23 mouse cellular contexts compared by ENCODE assay signal in the genomic region with DNA sequence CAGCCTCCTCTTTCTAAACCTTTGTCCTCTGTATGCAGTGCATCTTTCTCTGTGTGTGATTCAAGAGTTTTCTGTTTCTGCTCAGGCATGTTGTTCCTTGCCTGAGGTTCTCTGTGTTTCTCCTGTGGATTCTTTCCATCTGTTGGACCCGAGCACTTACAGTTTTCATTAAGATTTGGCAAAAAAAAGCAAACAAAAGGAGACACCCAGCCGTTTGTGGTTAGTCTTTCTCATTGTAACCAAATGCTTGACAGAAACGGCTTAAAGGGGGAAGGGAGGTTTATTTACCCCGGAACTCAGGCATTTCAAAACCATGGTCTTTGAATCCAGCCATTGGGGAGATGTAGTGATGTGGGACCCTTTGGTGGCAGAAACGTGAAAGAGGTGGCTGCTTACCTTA. TPM values are rescaled to one million over a fixed set of nuclear protein-coding genes. Genes with fewer than 3 reads are reported as not detected.
DNase-seq lines count a peak whose midpoint lies in the region; ATAC-seq lines count a peak whose summit lies in the region.
"Had no signal": no experiment of that assay in that cellular context is flagged by ENCODE, and none has a peak within 500 bp of the region (broad histone marks: within the 10 kb centered on the region; RNA-seq: fewer than 3 reads in every experiment).

No protein-coding gene starts in this region.

- no peaks in the 10 kb centered on the region for H3K4me1 ChIP-seq in embryonic facial prominence, embryonic 11.5 days (ENCODE audit: control insufficient read depth, insufficient read depth, low read length)
- H3K4me1 ChIP-seq in embryonic facial prominence, embryonic 10.5 days = no peaks in the 10 kb centered on the region
- H3K4me1 ChIP-seq in liver, embryonic 13.5 days (replicated peaks) = no peaks in the 10 kb centered on the region
- H3K4me1 ChIP-seq in liver, embryonic 12.5 days = no peaks in the 10 kb centered on the region
- peaks cover 8% of the 10 kb centered on the region; the same call in 1 of the 2 replicates for H3K4me1 ChIP-seq in embryonic facial prominence, embryonic 15.5 days
- H3K4me1 ChIP-seq: heart, embryonic 12.5 days; hindbrain, embryonic 10.5 days had no signal

- H3K9ac ChIP-seq in embryonic facial prominence, embryonic 11.5 days (replicated peaks; ENCODE audit: low read length) = no peak overlapping the region
- no peak overlapping the region for H3K9ac ChIP-seq in liver, embryonic 13.5 days
- no peak overlapping the region for H3K9ac ChIP-seq in liver, embryonic 12.5 days
- H3K9ac ChIP-seq in embryonic facial prominence, embryonic 15.5 days = no peak overlapping the region
- H3K9ac ChIP-seq: heart, embryonic 12.5 days; hindbrain, embryonic 14.5 days had no signal

- no peak overlapping the region for H3K4me2 ChIP-seq in embryonic facial prominence, embryonic 11.5 days (ENCODE audit: low read depth, low read length)
- no peak overlapping the region for H3K4me2 ChIP-seq in liver, embryonic 13.5 days
- no peak overlapping the region for H3K4me2 ChIP-seq in liver, embryonic 12.5 days
- H3K4me2 ChIP-seq in embryonic facial prominence, embryonic 15.5 days (replicated peaks) = no peak overlapping the region
- H3K4me2 ChIP-seq: heart, embryonic 12.5 days; hindbrain, embryonic 14.5 days had no signal

- WGBS in embryonic facial prominence, embryonic 11.5 days = 27% methylated on average over 5 of the region's 5 CpGs
- WGBS in embryonic facial prominence, embryonic 10.5 days = 37% methylated on average over 5 of the region's 5 CpGs
- 22% methylated on average over 5 of the region's 5 CpGs for WGBS in liver, embryonic 13.5 days (ENCODE audit: insufficient replicate concordance)
- 28% methylated on average over 5 of the region's 5 CpGs for WGBS in liver, embryonic 12.5 days (ENCODE audit: insufficient replicate concordance)
- 8% methylated on average over 5 of the region's 5 CpGs for WGBS in embryonic facial prominence, embryonic 15.5 days

- no peaks in the 10 kb centered on the region for H3K27me3 ChIP-seq in embryonic facial prominence, embryonic 11.5 days (ENCODE audit: control insufficient read depth, insufficient read depth, low read length)
- H3K27me3 ChIP-seq in embryonic facial prominence, embryonic 10.5 days (replicated peaks; ENCODE audit: low read depth, poor library complexity, severe bottlenecking) = no peaks in the 10 kb centered on the region
- no peaks in the 10 kb centered on the region for H3K27me3 ChIP-seq in liver, embryonic 13.5 days
- H3K27me3 ChIP-seq in liver, embryonic 12.5 days (replicated peaks) = no peaks in the 10 kb centered on the region
- no peaks in the 10 kb centered on the region for H3K27me3 ChIP-seq in embryonic facial prominence, embryonic 15.5 days
- H3K27me3 ChIP-seq: heart, embryonic 12.5 days had no signal

- no peak overlapping the region for H3K4me3 ChIP-seq in embryonic facial prominence, embryonic 11.5 days (ENCODE audit: low read depth, low read length)
- H3K4me3 ChIP-seq in embryonic facial prominence, embryonic 10.5 days = no peak overlapping the region
- no peak overlapping the region for H3K4me3 ChIP-seq in liver, embryonic 13.5 days (replicated peaks)
- no peak overlapping the region for H3K4me3 ChIP-seq in liver, embryonic 12.5 days
- no peak overlapping the region for H3K4me3 ChIP-seq in embryonic facial prominence, embryonic 15.5 days (replicated peaks)
- H3K4me3 ChIP-seq: gastrocnemius, adult 2 months; heart, embryonic 12.5 days; hindbrain, embryonic 10.5 days had no signal

- no peak overlapping the region for H3K27ac ChIP-seq in embryonic facial prominence, embryonic 11.5 days (replicated peaks; ENCODE audit: low read depth, low read length)
- H3K27ac ChIP-seq in embryonic facial prominence, embryonic 10.5 days (replicated peaks) = no peak overlapping the region
- peak overlapping the region; percentile 34 for H3K27ac ChIP-seq in liver, embryonic 13.5 days
- no peak overlapping the region for H3K27ac ChIP-seq in liver, embryonic 12.5 days
- H3K27ac ChIP-seq in embryonic facial prominence, embryonic 15.5 days (replicated peaks) = peak overlapping the region; percentile 89
- H3K27ac ChIP-seq: gastrocnemius, adult 2 months; hindbrain, embryonic 10.5 days; hindbrain, embryonic 14.5 days had no signal

- no peaks in the 10 kb centered on the region for H3K9me3 ChIP-seq in embryonic facial prominence, embryonic 11.5 days (replicated peaks; ENCODE audit: control insufficient read depth, low read length)
- H3K9me3 ChIP-seq in embryonic facial prominence, embryonic 10.5 days = no peaks in the 10 kb centered on the region
- no peaks in the 10 kb centered on the region for H3K9me3 ChIP-seq in liver, embryonic 13.5 days (replicated peaks)
- H3K9me3 ChIP-seq in liver, embryonic 12.5 days (replicated peaks) = no peaks in the 10 kb centered on the region
- no peaks in the 10 kb centered on the region for H3K9me3 ChIP-seq in embryonic facial prominence, embryonic 15.5 days (replicated peaks)
- H3K9me3 ChIP-seq: hindbrain, embryonic 10.5 days had no signal

- no peaks in the 10 kb centered on the region for H3K36me3 ChIP-seq in embryonic facial prominence, embryonic 11.5 days (replicated peaks; ENCODE audit: control insufficient read depth, insufficient read depth, low read depth, low read length)
- no peaks in the 10 kb centered on the region for H3K36me3 ChIP-seq in embryonic facial prominence, embryonic 10.5 days (replicated peaks)
- H3K36me3 ChIP-seq in liver, embryonic 13.5 days = no peaks in the 10 kb centered on the region
- no peaks in the 10 kb centered on the region for H3K36me3 ChIP-seq in liver, embryonic 12.5 days
- no peaks in the 10 kb centered on the region for H3K36me3 ChIP-seq in embryonic facial prominence, embryonic 15.5 days
- H3K36me3 ChIP-seq: G1E; heart, embryonic 12.5 days; hindbrain, embryonic 10.5 days had no signal

- ATAC-seq in embryonic facial prominence, embryonic 11.5 days (replicated peaks; ENCODE audit: insufficient number of reproducible peaks, low FRiP score, low TSS enrichment, low read depth) = no peak
- no peak; the same call in 1 of the 2 replicates for ATAC-seq in liver, embryonic 13.5 days (ENCODE audit: low read depth)
- no peak for ATAC-seq in liver, embryonic 12.5 days
- no peak for ATAC-seq in embryonic facial prominence, embryonic 15.5 days (ENCODE audit: insufficient number of reproducible peaks, low FRiP score, low TSS enrichment, low read depth)
- ATAC-seq: CD4-positive, CD25-positive, alpha-beta regulatory T cell, adult 4 months; forebrain, embryonic 14.5 days had no signal

- peak; percentile 0 for DNase-seq in embryonic facial prominence, embryonic 11.5 days (ENCODE audit: low spot score)
- no peak for DNase-seq in embryonic facial prominence, embryonic 10.5 days (ENCODE audit: low spot score)
- DNase-seq in liver, embryonic 13.5 days = no peak
- no peak for DNase-seq in thymus, adult 18-20 months
- DNase-seq in spleen, postnatal 14 days (ENCODE audit: low spot score in 2 of 2) = no peak
- DNase-seq: adrenal gland, postnatal 10 days; B cell, adult 2 months; cerebellum, adult 11 months; cerebellum, adult 8-10 months; cerebellum, postnatal 14 days; embryo, embryonic 11 days; gastrocnemius, adult 2 months; gastrocnemius, postnatal 25 days had no signal

RNA-seq across cellular contexts. Expression of a gene that starts 12.4 kb away (rescaled TPM):
- polyA plus RNA-seq in embryonic facial prominence, embryonic 11.5 days (2014; fragmentation: Nextera tagmentation; extraction: Ambion mirVana) = 0.43 and 0.55 TPM in 2 replicates
- polyA plus RNA-seq in embryonic facial prominence, embryonic 10.5 days (2016; fragmentation: Nextera tagmentation; extraction: Ambion mirVana) = not detected in 2 replicates
- polyA plus RNA-seq in liver, embryonic 13.5 days (2015; fragmentation: Nextera tagmentation; extraction: Ambion mirVana) = 1,289 and 1,494 TPM in 2 replicates
- 1,015 and 1,058 TPM in 2 replicates for polyA plus RNA-seq in liver, embryonic 12.5 days (2016; fragmentation: Nextera tagmentation; extraction: Ambion mirVana)
- 0.23 TPM in 1 of 2 replicates, not detected in the other for polyA plus RNA-seq in embryonic facial prominence, embryonic 15.5 days (2015; fragmentation: Nextera tagmentation; extraction: Ambion mirVana)
- polyA plus RNA-seq: CD4-positive, CD25-positive, alpha-beta regulatory T cell, adult 4 months; forebrain, embryonic 14.5 days; G1E; hindbrain, embryonic 10.5 days; hindbrain, embryonic 14.5 days had no signal

RNA-seq across cellular contexts. Expression of a gene that starts 13.4 kb away (rescaled TPM):
- 0.14 TPM in 1 of 2 replicates, not detected in the other for polyA plus RNA-seq in embryonic facial prominence, embryonic 11.5 days (2014; fragmentation: Nextera tagmentation; extraction: Ambion mirVana)
- not detected in 2 replicates for polyA plus RNA-seq in embryonic facial prominence, embryonic 10.5 days (2016; fragmentation: Nextera tagmentation; extraction: Ambion mirVana)
- 31.6 and 35.6 TPM in 2 replicates for polyA plus RNA-seq in liver, embryonic 13.5 days (2015; fragmentation: Nextera tagmentation; extraction: Ambion mirVana)
- 24.0 and 26.4 TPM in 2 replicates for polyA plus RNA-seq in liver, embryonic 12.5 days (2016; fragmentation: Nextera tagmentation; extraction: Ambion mirVana)
- polyA plus RNA-seq in embryonic facial prominence, embryonic 15.5 days (2015; fragmentation: Nextera tagmentation; extraction: Ambion mirVana) = 0.07 and 0.20 TPM in 2 replicates
- polyA plus RNA-seq: brain, embryonic 14.5 days; CD4-positive, CD25-positive, alpha-beta regulatory T cell, adult 4 months; G1E; heart, embryonic 16.5 days; hindbrain, embryonic 10.5 days had no signal

RNA-seq across cellular contexts. Expression of a gene that starts 31.3 kb away (rescaled TPM):
- not detected in 2 replicates for polyA plus RNA-seq in embryonic facial prominence, embryonic 11.5 days (2014; fragmentation: Nextera tagmentation; extraction: Ambion mirVana)
- not detected in 2 replicates for polyA plus RNA-seq in embryonic facial prominence, embryonic 10.5 days (2016; fragmentation: Nextera tagmentation; extraction: Ambion mirVana)
- 0.08 and 0.10 TPM in 2 replicates for polyA plus RNA-seq in liver, embryonic 13.5 days (2015; fragmentation: Nextera tagmentation; extraction: Ambion mirVana)
- not detected in 2 replicates for polyA plus RNA-seq in liver, embryonic 12.5 days (2016; fragmentation: Nextera tagmentation; extraction: Ambion mirVana)
- polyA plus RNA-seq in embryonic facial prominence, embryonic 15.5 days (2015; fragmentation: Nextera tagmentation; extraction: Ambion mirVana) = not detected in 2 replicates
- polyA plus RNA-seq: brain, embryonic 14.5 days; CD4-positive, CD25-positive, alpha-beta regulatory T cell, adult 4 months; forebrain, embryonic 14.5 days; G1E; heart, embryonic 12.5 days; heart, embryonic 16.5 days; hindbrain, embryonic 10.5 days; hindbrain, embryonic 14.5 days had no signal

RNA-seq across cellular contexts. Expression of a gene that starts 50.7 kb away (rescaled TPM):
- not detected in 2 replicates for polyA plus RNA-seq in embryonic facial prominence, embryonic 11.5 days (2014; fragmentation: Nextera tagmentation; extraction: Ambion mirVana)
- not detected in 2 replicates for polyA plus RNA-seq in embryonic facial prominence, embryonic 10.5 days (2016; fragmentation: Nextera tagmentation; extraction: Ambion mirVana)
- 0.07 and 0.12 TPM in 2 replicates for polyA plus RNA-seq in liver, embryonic 13.5 days (2015; fragmentation: Nextera tagmentation; extraction: Ambion mirVana)
- 0.13 and 0.21 TPM in 2 replicates for polyA plus RNA-seq in liver, embryonic 12.5 days (2016; fragmentation: Nextera tagmentation; extraction: Ambion mirVana)
- not detected in 2 replicates for polyA plus RNA-seq in embryonic facial prominence, embryonic 15.5 days (2015; fragmentation: Nextera tagmentation; extraction: Ambion mirVana)
- polyA plus RNA-seq: brain, embryonic 14.5 days; CD4-positive, CD25-positive, alpha-beta regulatory T cell, adult 4 months; forebrain, embryonic 14.5 days; G1E; heart, embryonic 12.5 days; heart, embryonic 16.5 days; hindbrain, embryonic 10.5 days; hindbrain, embryonic 14.5 days had no signal

Comparison
In these comparisons a context has a peak if more than half of its experiments do, and no peak if none do; other contexts are left out.
1. H3K27ac ChIP-seq: peak in liver, embryonic 13.5 days (single experiment) and embryonic facial prominence, embryonic 15.5 days (single experiment); none in embryonic facial prominence, embryonic 11.5 days (single experiment), embryonic facial prominence, embryonic 10.5 days (single experiment) and liver, embryonic 12.5 days (single experiment).
2. RNA of a gene that starts 12.4 kb away (polyA plus RNA-seq): 1,289 to 1,494 TPM in liver, embryonic 13.5 days and 1,015 to 1,058 TPM in liver, embryonic 12.5 days; 0.43 to 0.55 TPM in embryonic facial prominence, embryonic 11.5 days, 0.23 TPM in embryonic facial prominence, embryonic 15.5 days and not detected in embryonic facial prominence, embryonic 10.5 days; every median in the first group is over 100 times any median in the second.
3. RNA of a gene that starts 13.4 kb away (polyA plus RNA-seq): 31.6 to 35.6 TPM in liver, embryonic 13.5 days and 24.0 to 26.4 TPM in liver, embryonic 12.5 days; 0.14 TPM in embryonic facial prominence, embryonic 11.5 days, 0.07 to 0.20 TPM in embryonic facial prominence, embryonic 15.5 days and not detected in embryonic facial prominence, embryonic 10.5 days; every median in the first group is over 10 times any median in the second.